Mouse (Mus musculus): ENCODE measurements around the gene Pigl. TPM values are rescaled to one million over a fixed set of nuclear protein-coding genes. Genes with fewer than 3 reads are reported as not detected.

The Pigl gene
- polyA plus RNA-seq, 1 experiment from 2014 or later = 7.4 TPM

DNA sequence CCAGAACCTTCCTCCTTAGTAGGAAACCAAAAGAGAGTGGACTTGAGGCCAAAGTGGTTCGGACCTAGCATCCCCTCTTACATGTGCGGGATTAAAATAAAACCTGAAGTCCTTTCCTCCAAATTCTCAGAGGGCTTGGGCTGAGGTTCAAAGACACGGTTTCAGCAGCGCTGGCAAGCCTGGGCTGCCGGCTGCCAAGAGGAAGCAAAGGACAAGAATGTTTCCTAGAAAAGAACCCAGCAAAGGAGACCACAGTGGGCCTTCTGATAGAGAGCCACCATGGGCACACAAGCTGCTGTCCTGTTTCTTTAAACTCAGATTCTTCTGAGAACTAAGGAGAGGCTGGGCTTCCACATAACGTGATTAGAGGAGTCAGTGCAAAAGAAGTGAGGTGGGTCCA is 20.7 kb downstream of the Pigl start:
- H3K4me1 ChIP-seq (replicated peaks) = 0 out of 2 replicates have a peak, but pooled peaks cover 2% of the 10 kb centered on the region
- no peaks in the 10 kb centered on the region for H3K27me3 ChIP-seq
- no peak overlapping the region for H3K4me2 ChIP-seq
- peak overlapping the region; percentile 13; the same call in 1 of the 2 replicates for H3K27ac ChIP-seq
- ATAC-seq (ENCODE audit: low FRiP score) = no peak
- H3K9ac ChIP-seq = no peak overlapping the region
- 88% methylated on average over 6 of the region's 6 CpGs for WGBS
- no peaks in the 10 kb centered on the region for H3K36me3 ChIP-seq
- H3K4me3 ChIP-seq = no peak overlapping the region
- H3K9me3 ChIP-seq = no peaks in the 10 kb centered on the region

GRCm38 (mm10) chr11:62479581-62479980 is 21.3 kb downstream of the Pigl start:
- ATAC-seq (ENCODE audit: low FRiP score) = no peak
- H3K27me3 ChIP-seq = no peaks in the 10 kb centered on the region
- no peak overlapping the region for H3K27ac ChIP-seq
- H3K36me3 ChIP-seq = no peaks in the 10 kb centered on the region
- H3K4me3 ChIP-seq = no peak overlapping the region
- no peaks in the 10 kb centered on the region for H3K9me3 ChIP-seq
- no peak overlapping the region for H3K9ac ChIP-seq
- H3K4me2 ChIP-seq = no peak overlapping the region
- WGBS = 91% methylated on average over 5 of the region's 5 CpGs
- 0 out of 2 replicates have a peak, but pooled peaks cover 2% of the 10 kb centered on the region for H3K4me1 ChIP-seq (replicated peaks)

GRCm38 (mm10) chr11:62486949-62487348 is 28.7 kb downstream of the Pigl start:
- H3K36me3 ChIP-seq = no peaks in the 10 kb centered on the region
- H3K27ac ChIP-seq = no peak overlapping the region
- no peaks in the 10 kb centered on the region for H3K27me3 ChIP-seq
- no peak overlapping the region for H3K4me3 ChIP-seq
- H3K4me2 ChIP-seq = no peak overlapping the region
- no peak for ATAC-seq (ENCODE audit: low FRiP score)
- H3K4me1 ChIP-seq (replicated peaks) = no peaks in the 10 kb centered on the region
- WGBS = 100% methylated on average over 1 of the region's 1 CpGs
- H3K9ac ChIP-seq = no peak overlapping the region
- H3K9me3 ChIP-seq = no peaks in the 10 kb centered on the region

DNA sequence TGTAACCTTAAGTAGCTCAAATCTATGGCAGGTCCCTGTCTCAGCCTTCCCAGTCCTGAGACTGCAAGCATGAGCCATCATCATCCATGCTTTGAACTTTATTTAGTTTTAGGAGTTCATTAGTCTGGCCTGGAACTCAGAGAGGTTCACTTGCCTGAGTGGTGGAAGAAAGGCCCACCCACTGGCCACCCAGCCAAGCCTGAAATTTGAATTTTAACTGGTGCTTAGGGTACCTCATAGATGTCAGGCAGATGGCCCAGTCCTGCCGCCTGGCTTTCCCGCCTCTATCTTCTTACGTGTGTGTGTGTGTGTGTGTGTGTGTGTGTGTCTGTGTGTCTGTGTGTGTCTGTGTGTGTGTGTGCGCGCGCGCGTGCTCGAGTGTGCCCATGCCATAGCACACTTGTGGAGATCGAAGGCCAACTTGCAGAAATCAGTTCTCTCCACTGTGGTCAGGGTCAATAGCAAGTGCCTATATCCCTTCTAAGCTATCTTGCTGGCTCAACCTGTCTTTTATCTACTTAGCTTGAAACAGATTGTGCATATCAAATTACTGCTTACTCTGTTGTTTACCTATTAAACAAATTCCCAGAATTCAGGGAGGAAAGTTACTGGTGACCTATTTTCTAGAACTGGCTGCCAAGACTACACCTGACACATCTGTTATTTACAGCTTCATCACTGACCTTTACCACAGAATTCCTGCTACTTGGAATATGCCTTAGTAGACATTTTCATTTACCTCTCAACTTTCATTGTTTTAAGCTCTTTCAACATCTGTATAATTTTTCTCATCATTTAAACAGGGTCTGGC is 29.5 kb downstream of the Pigl start:
- no peak overlapping the region for H3K4me3 ChIP-seq
- no peaks in the 10 kb centered on the region for H3K27me3 ChIP-seq
- ATAC-seq (ENCODE audit: low FRiP score) = no peak
- H3K4me1 ChIP-seq (replicated peaks) = no peaks in the 10 kb centered on the region
- no peak overlapping the region for H3K9ac ChIP-seq
- H3K27ac ChIP-seq = no peak overlapping the region
- no peak overlapping the region for H3K4me2 ChIP-seq
- no peaks in the 10 kb centered on the region for H3K36me3 ChIP-seq
- 98% methylated on average over 10 of the region's 10 CpGs for WGBS
- H3K9me3 ChIP-seq = no peaks in the 10 kb centered on the region

- H3K27me3 ChIP-seq = no peaks in the 10 kb centered on the region
- no peak overlapping the region for H3K4me2 ChIP-seq
- no peak for ATAC-seq (ENCODE audit: low FRiP score)
- no peaks in the 10 kb centered on the region for H3K9me3 ChIP-seq
- H3K4me3 ChIP-seq = no peak overlapping the region
- H3K27ac ChIP-seq = no peak overlapping the region
- H3K9ac ChIP-seq = no peak overlapping the region
- H3K4me1 ChIP-seq (replicated peaks) = peaks cover 6% of the 10 kb centered on the region
- no peaks in the 10 kb centered on the region for H3K36me3 ChIP-seq
- WGBS = 94% methylated on average over 6 of the region's 6 CpGs
Observed at GRCm38 (mm10) chr11:62493701-62494100, 35.4 kb downstream of the Pigl start.

DNA sequence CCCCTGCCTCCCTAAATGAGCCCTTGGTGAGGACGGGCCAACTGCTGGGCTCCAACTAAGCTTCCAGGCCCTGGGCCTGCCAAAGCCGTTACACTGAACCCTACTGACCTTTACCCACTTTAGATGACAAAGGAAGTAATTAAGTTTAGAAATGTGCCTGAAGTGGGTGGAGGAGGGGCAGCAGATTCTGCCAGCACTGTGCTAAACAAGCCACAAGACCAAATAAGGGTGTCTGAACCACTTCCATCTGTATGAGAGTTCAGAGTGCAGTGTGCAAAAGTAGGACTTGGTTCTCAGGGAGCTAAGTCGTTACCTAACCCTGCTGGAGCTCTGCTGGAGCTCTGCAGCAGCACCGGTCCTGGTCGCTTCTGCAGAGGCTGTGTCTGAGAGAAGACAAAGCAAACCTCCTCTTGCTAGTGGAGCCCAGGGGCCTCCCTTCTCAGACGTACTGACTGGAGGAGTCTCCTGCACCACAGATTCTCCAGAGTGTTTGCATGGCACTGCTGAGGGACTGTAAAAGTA is 36.6 kb downstream of the Pigl start:
- H3K36me3 ChIP-seq = no peaks in the 10 kb centered on the region
- H3K4me2 ChIP-seq = no peak overlapping the region
- H3K9me3 ChIP-seq = no peaks in the 10 kb centered on the region
- no peak overlapping the region for H3K4me3 ChIP-seq
- H3K27ac ChIP-seq = no peak overlapping the region
- no peak for ATAC-seq (ENCODE audit: low FRiP score)
- 3% methylated on average over 6 of the region's 6 CpGs for WGBS
- no peaks in the 10 kb centered on the region for H3K27me3 ChIP-seq
- no peak overlapping the region for H3K9ac ChIP-seq
- peaks cover 6% of the 10 kb centered on the region for H3K4me1 ChIP-seq (replicated peaks)

- 29% methylated on average over 10 of the region's 10 CpGs for WGBS
- no peak overlapping the region for H3K27ac ChIP-seq
- no peak for ATAC-seq (ENCODE audit: low FRiP score)
Observed at GRCm38 (mm10) chr11:62495276-62495801, 37.1 kb downstream of the Pigl start.

DNA sequence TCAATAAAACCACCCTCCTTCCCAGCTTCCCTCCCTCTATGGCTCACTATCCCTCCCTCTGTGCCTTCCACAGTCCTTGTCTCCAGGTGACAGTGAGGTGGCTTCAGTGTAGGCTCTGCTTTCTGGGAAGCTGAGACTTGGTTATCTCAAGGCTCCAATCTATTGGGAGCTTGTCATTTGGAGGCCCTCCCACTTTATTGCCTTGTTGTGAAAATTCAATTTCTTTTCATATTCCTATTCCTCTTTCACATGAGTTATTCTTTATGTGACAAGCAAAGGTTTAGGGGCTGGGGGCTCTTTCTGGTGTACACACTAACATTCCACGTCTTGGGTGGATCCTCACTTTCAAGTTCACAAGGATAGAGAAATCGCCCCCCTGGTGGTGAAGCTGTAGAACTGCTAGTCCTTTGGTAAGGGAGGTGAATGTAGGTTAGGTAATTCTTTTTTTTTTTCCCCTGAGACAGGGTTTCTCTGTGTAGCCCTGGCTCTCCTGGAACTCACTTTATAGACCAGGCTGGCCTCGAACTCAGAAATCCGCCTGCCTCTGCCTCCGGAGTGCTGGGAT is 38.0 kb downstream of the Pigl start:
- ATAC-seq (ENCODE audit: low FRiP score) = no peak
- H3K9me3 ChIP-seq = no peaks in the 10 kb centered on the region
- 56% methylated on average over 5 of the region's 5 CpGs for WGBS
- peaks cover 6% of the 10 kb centered on the region for H3K4me1 ChIP-seq (replicated peaks)
- no peak overlapping the region for H3K4me3 ChIP-seq
- no peaks in the 10 kb centered on the region for H3K36me3 ChIP-seq
- no peak overlapping the region for H3K4me2 ChIP-seq
- no peaks in the 10 kb centered on the region for H3K27me3 ChIP-seq
- no peak overlapping the region for H3K9ac ChIP-seq
- no peak overlapping the region for H3K27ac ChIP-seq

More at GRCm38 (mm10) chr11:62495276-62495801, 37.1 kb downstream of the Pigl start:
- Histone ChIP-seq H3K36me3 (no peaks in the 10 kb centered on the region), H3K4me1 (replicated peaks) (peaks cover 6% of the 10 kb centered on the region), H3K27me3 (no peaks in the 10 kb centered on the region), H3K9ac (no peak overlapping the region), H3K4me2 (no peak overlapping the region), H3K9me3 (no peaks in the 10 kb centered on the region), H3K4me3 (no peak overlapping the region)

- Histone ChIP-seq H3K36me3 (no peaks in the 10 kb centered on the region), H3K9me3 (no peaks in the 10 kb centered on the region), H3K27me3 (no peaks in the 10 kb centered on the region), H3K4me2 (no peak overlapping the region), H3K4me1 (replicated peaks) (peaks cover 6% of the 10 kb centered on the region), H3K9ac (no peak overlapping the region), H3K4me3 (no peak overlapping the region), H3K27ac (no peak overlapping the region)
- ATAC-seq (ENCODE audit: low FRiP score) = no peak
- WGBS = 48% methylated on average over 3 of the region's 3 CpGs
Observed at GRCm38 (mm10) chr11:62497181-62497580, 38.9 kb downstream of the Pigl start.

GRCm38 (mm10) chr11:62498802-62499201 is 40.5 kb downstream of the Pigl start:
- H3K27me3 ChIP-seq = no peaks in the 10 kb centered on the region
- no peak for ATAC-seq (ENCODE audit: low FRiP score)
- H3K9ac ChIP-seq = no peak overlapping the region
- peaks cover 6% of the 10 kb centered on the region for H3K4me1 ChIP-seq (replicated peaks)
- no peaks in the 10 kb centered on the region for H3K36me3 ChIP-seq
- H3K4me2 ChIP-seq = no peak overlapping the region
- H3K4me3 ChIP-seq = no peak overlapping the region
- no peak overlapping the region for H3K27ac ChIP-seq
- WGBS = 69% methylated on average over 2 of the region's 2 CpGs
- no peaks in the 10 kb centered on the region for H3K9me3 ChIP-seq

DNA sequence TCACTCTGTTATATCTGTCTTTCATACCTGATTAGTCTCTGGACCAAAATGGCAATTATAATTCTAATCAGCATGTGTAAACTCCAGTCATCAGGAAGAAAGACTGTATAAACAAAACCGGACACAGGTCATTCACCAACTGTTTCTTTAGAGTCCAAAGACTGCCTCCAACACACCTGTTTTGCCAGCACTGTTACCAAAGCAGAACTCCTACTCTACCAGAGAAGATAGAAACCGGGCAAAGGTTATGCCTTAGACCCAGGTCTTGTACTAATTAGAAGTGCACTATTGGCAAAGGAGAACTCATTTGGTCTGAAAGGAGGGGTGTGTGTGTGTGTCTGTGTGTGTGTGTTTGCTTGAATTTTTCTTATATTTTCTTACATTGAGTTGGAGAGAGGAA is 42.3 kb downstream of the Pigl start:
- Histone ChIP-seq H3K36me3 (no peaks in the 10 kb centered on the region), H3K4me1 (replicated peaks) (no peaks in the 10 kb centered on the region; the same call in 1 of the 2 replicates), H3K27ac (no peak overlapping the region), H3K4me3 (no peak overlapping the region), H3K4me2 (no peak overlapping the region), H3K9ac (no peak overlapping the region), H3K27me3 (no peaks in the 10 kb centered on the region), H3K9me3 (no peaks in the 10 kb centered on the region)
- WGBS = 93% methylated on average over 2 of the region's 2 CpGs
- ATAC-seq (ENCODE audit: low FRiP score) = no peak

DNA sequence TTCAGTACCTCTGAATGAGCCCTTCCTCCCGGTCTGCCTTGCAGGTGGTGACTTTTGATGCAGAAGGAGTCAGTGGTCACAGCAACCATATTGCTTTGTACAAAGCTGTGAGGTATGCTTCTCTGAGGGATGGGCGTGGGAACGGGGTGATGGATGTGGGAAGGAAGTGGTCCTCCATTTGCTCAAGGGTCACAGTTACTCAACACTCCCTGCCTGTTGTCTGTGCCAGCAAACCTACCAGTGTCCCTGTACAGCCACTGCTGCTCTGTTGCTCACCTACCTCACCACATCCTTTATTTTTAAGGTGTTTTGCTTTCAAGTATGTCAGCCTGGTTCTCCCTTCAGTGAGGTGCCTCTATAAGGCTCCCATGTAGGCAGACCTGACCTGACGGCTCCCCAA is 49.4 kb downstream of the Pigl start:
- H3K27ac ChIP-seq = no peak overlapping the region
- no peaks in the 10 kb centered on the region for H3K27me3 ChIP-seq
- 82% methylated on average over 4 of the region's 4 CpGs for WGBS

More for the DNA sequence above, 49.4 kb downstream of the Pigl start:
- Histone ChIP-seq H3K9ac (no peak overlapping the region), H3K36me3 (no peaks in the 10 kb centered on the region), H3K4me3 (no peak overlapping the region), H3K4me2 (no peak overlapping the region), H3K4me1 (replicated peaks) (peaks cover 4% of the 10 kb centered on the region; the same call in 1 of the 2 replicates), H3K9me3 (no peaks in the 10 kb centered on the region)
- no peak for ATAC-seq (ENCODE audit: low FRiP score)

All from hindbrain, embryonic 13.5 days (tissue).